Mouse (Mus musculus) thymus, postnatal 36 days (tissue): ENCODE results near the gene Tlnrd1.

ENCODE experiments used
- DNase-seq, 2 experiments: peaks; one replicate each; pipeline ENCODE4 v3.0.0; 2022; ENCODE audit warnings: mixed read lengths in 2 of 2

Tlnrd1 gene

GRCm38 (mm10) chr7:83883276-83884020 lies 657 bp downstream of the Tlnrd1 start:
- DNase-seq: peak in 1 of 2 experiments; percentile 58

GRCm38 (mm10) chr7:83882633-83883275 lies 1.4 kb downstream of the Tlnrd1 start:
- DNase-seq: peak; percentile 7 to 39

- peak in 1 of 2 experiments; percentile 33 for DNase-seq
These were observed 1.9 kb downstream of the Tlnrd1 start for GRCm38 (mm10) chr7:83882150-83882632.

DNA sequence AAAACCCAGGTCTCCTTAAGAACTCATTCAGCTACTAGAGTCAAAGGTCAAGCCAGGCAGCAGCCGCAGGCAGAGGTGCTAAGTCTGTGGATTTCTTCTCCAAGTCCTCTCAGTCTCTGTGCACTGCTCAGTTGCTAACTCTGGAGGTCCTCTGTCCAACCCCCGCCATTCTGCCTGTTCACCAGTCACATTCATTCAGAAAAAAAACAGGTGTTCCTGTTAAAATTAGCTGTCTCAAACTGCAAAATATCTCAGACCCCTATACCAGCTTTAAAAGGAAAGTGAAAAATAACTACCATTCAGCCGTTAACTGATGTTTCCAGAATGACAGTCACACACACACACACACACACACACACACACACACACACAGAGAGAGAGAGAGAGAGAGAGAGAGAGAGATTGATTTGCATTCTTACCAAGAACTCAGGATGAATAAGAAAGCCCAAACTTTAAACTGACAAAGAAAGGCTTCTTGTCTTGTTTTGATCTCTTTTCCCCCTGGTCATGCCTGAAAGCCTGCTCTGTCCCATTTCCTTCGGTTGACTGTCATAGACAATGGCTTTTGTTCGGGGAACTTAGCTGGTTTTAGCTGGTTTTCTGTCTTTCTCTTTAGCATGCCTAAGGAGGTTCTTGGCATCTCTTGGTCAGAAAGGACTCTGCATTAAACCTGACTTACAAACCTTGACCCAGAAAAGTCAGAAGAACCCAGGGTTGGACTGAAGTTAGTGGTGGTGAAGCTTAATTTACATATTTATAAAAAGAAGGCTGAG lies 5.2 kb downstream of the Tlnrd1 start:
- DNase-seq: no peak

GRCm38 (mm10) chr7:83877088-83877487 lies 7.0 kb downstream of the Tlnrd1 start:
- DNase-seq: no peak

DNA sequence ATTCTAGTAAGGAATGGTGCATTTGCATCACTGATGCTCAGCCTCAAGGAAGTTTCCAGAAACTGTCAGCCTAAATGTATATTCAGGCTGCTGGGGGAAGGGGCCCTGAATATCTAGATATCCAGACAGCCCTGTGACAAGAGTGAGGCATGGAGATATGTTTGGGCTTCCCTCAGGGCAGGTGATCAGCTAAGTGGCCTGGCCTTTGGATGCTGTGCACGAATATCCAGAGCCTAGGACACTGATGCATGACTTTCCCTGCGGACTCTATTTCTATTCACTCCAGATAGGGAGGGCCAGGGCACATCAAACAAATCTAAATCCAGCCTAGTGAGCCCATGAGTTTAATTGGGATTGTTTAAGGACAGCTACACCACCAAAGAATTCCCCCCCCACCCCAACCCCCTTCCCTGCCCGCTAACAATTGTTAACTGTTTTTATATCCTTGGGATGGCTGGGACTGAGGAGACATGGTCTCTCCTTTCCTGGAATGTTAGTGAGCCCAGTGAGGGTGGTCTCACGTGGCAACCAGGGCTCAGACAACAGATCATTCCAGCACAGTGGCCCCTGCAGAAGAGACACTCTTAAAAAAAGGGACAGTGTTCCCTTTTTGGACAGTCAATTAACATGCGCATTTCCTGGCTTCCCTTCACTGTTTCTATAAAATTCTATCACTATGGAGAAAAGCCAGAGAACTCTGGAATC lies 14.1 kb downstream of the Tlnrd1 start:
- DNase-seq: no peak

GRCm38 (mm10) chr7:83868200-83868599 lies 15.9 kb downstream of the Tlnrd1 start:
- DNase-seq: no peak

GRCm38 (mm10) chr7:83863554-83863953 lies 20.6 kb downstream of the Tlnrd1 start:
- no peak for DNase-seq

DNA sequence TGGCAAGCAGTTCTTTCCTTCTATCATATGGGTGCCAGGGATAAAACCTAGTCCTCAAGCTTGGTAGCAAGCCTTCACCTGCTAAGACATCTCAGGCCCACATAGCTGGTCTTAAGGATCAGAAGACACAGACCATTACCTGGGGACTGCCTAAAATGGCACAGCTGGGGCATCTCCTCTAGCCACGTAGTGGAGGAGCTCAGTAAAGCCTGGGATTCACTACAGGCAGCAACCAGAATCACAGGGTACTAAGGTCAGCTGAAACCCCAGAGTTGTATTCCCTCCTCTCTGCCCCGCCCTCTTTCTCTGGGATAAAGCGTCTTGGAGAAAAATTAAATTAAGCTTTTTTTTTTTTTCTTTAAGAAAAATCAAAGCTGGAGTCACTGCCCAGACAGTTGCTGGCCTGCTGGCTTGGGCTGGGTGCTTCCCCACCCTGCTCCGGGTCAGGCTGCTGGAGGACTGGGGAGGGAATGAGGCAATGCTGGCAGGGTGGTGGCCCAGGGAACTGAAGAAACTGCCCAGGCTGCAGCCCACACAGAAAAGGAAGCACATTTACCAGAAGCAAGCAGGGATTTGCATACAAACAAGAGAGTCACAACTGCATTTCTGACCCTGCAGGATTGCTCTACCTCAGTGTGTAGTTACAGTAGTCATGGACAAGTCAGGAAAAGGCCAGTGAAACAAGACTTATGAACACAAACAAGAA lies 24.6 kb downstream of the Tlnrd1 start:
- no peak for DNase-seq

DNA sequence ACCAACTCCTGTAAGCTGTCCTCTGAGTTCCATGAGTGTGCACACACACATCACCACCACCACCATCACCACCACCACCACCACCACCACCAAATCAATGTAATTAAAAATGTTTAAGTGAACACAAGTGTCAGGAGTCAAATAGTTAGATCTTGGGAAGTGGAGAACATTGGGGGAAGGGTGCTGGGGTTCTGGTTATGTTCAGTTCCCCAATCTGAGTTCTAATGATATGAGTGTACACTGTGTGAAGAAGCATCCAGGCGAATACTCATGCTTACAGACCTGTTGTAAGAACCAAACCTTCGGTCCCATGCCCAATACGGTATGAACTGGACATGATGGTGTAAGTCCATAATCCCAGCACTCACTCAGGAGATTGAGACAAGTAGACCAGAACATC lies 26.2 kb downstream of the Tlnrd1 start:
- DNase-seq: no peak

DNA sequence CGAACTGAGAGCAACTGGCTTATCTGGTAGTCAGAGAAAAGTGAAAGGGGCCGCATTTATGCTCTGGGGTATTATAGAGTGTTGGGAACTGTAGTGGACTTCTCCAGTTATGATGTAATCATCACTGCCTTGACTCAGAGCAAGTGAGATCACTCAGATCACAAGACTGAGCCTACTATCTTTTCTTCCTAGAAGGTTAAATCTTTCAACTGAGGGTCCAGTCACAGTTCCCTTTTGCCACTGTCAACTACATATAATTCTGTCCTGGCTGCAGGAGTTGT lies 27.0 kb downstream of the Tlnrd1 start:
- no peak for DNase-seq

DNA sequence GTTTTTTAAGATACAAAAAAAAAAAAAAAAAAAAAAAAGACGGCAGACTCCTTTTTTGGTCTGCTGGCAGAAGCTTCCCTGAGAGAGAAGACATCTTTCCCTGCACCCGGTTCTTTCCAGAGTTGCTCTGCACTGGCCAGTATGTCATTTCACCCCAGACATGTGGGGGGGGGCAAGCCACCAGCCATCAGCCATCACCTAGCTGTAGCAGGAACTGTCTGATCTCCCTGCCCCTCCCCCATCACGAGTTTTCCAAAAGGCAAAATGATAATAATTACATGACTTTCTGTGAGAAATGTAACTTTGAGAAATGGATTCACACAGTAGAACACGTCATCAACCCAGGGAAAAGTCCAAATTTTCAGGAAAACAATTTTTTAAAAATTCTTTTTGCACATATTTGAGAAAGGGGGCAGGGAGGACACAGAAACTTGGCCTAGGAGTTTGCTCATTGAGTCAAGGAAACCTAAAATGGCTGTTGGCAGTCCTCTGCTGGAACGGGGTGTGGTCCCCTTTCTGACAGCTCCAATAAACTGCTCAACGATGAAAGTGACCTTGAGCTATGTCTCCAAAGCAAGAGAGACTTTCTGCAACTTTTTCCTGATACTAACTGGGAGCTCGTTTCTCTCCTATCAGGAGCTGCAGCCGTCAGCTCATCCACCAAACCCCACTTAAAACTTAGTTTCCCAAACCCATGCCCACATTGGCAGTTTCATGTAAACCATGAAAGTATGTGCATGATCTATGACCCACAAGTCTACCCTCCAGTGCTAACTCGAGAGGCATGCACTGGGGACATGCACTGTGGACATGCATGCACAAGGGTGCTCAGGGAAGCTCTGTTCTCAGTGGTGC lies 27.5 kb downstream of the Tlnrd1 start:
- no peak for DNase-seq

DNA sequence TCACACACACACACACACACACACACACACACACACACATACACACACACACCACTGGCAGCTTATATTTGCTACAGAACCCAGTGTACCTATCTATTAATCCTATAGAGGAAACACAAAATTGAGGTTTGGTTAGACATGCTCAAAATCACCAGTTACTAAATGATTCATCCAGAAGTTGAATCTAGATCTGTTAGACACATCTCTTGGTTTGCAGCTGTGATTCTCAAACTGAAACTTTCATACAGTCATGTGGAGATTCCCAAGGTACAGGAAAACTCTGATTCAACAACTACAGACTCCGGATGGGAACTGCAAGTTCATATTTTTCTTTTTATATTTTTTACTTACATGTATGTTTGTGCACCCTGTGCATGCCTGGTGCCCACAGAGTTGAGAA lies 28.9 kb downstream of the Tlnrd1 start:
- no peak for DNase-seq

GRCm38 (mm10) chr7:83852381-83853380 lies 31.4 kb downstream of the Tlnrd1 start:
- peak in 1 of 2 experiments; percentile 6 for DNase-seq

DNA sequence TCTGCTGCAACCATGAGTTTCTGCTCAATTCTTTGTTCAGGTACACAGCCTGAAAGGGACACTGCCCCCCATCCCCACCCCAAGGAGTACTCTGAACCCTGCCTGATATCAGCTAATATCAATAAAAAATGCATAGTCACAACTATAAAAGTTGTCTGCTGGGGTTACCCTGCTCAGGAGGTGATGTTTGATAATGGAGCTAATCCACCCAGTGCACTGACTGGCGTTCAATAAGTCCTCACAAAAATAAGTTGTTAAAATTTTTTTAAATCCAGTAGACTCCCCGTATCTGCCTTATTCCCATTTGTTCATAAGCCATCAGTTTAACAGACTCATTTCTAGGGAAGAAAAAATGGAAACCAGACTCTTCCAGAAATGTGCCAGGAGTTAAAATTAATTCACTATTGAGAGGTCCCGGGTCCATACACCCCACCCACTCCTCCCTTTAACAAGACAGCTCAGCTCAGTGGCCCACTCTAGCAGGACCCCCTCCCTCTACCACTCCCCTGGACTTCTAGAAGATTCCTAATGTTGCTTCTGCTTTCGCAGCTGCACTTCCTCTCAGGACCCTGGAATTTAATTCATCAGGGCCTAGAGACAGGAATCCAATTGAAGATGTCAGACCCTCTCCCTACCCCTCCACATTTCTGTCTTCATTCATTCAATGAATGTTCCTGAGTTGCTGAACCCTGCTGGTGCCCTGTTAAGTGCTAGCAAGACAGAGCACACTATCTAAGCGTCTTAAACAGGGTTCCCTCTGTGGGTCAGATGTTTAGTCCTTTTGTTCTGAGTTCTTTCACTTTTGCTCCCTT lies 32.3 kb downstream of the Tlnrd1 start:
- no peak for DNase-seq

DNA sequence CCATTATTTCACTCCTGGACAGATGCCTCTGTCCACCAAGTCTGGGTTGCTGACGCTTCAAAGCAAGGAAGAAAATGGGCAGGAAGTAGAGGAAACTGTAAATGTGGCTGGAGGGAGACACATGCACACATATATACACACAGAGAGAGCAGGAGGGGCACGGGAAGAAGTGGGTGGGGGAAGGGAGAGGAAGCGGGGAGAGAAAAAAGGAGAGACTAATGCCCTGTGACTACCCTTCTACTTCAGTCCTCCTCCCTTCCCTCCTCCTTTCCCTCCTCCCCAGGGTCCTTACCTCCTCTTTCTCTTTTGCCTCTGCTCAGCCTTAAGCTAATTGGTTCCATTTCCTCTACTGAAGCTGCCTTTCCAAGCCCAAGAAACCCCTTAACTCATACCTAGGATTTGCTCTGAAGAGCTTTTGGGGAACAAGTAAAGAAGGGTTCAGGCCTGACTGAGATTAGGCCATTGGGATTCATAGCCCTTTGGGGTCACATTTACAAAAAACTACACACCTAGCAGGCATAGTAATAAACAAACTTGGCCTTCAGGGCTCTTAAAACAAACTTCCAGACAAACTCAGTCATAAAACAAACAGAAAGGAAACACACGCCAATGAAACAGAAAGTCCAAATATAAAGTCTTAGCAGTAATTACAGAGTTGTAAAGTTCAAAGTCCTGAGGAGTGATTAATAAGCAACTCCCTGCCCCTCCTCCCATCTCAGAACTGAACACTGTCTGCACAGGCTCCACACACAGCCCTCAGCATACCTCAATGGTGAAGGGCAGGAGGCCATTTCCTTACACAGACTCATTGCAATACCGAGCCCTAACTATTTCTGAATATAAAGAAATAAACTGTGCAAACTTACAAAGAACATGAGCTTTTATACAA lies 36.7 kb downstream of the Tlnrd1 start:
- peak; percentile 9 to 24 for DNase-seq

DNA sequence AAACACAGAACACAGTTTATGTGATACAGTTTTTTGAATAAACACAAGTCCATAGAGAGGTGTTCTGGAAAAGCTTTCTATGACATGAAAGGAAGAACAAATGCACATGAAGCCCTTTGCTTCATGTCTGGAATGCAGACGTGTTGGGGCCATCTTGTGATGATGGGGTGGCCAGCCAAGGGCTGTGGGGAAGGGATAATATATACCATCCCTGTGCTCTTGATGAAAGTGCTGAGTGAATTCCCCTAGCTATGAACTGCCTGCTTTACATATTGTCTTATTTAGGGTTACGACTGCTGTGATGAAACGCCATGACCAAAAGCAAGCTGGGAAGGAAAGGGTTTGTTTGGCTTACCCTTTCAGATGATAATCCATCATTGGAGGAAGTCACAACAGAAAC lies 39.3 kb downstream of the Tlnrd1 start:
- DNase-seq: no peak
